14 mouse cellular contexts compared by ENCODE assay signal in genomic region chrX:77786354-77786753, GRCm38 (mm10).
"Had no signal": no experiment of that assay in that cellular context is flagged by ENCODE, and none has a peak within 500 bp of the region (broad histone marks: within the 10 kb centered on the region; RNA-seq: fewer than 3 reads in every experiment).

No protein-coding gene starts in this region.

- ATAC-seq: midbrain, embryonic 16.5 days had no signal

- H3K27ac ChIP-seq: midbrain, embryonic 10.5 days; midbrain, embryonic 12.5 days; neural tube, embryonic 12.5 days had no signal

- H3K4me2 ChIP-seq: lung, embryonic 14.5 days; midbrain, embryonic 12.5 days; neural tube, embryonic 12.5 days had no signal

- H3K9ac ChIP-seq: lung, embryonic 14.5 days; midbrain, embryonic 12.5 days; neural tube, embryonic 12.5 days had no signal

- H3K27me3 ChIP-seq: midbrain, embryonic 12.5 days; neural tube, embryonic 12.5 days had no signal

- H3K4me3 ChIP-seq: midbrain, embryonic 10.5 days; midbrain, embryonic 12.5 days; neural tube, embryonic 12.5 days had no signal

- H3K4me1 ChIP-seq: midbrain, embryonic 10.5 days; midbrain, embryonic 12.5 days; neural tube, embryonic 12.5 days had no signal

- H3K9me3 ChIP-seq: midbrain, embryonic 10.5 days; midbrain, embryonic 12.5 days; neural tube, embryonic 12.5 days had no signal

- DNase-seq: lung, adult 18-20 months; lung, embryonic 14.5 days; lung, postnatal 10 days; lung, postnatal 4 days; midbrain, embryonic 14.5 days; right cerebral cortex, postnatal 25 days; right cerebral cortex, postnatal 4 days; spleen, adult 18-20 months; thymus, adult 18-20 months; thymus, postnatal 25 days had no signal
